Mouse (Mus musculus): ENCODE measurements around the gene Actn3. TPM values are rescaled to one million over a fixed set of nuclear protein-coding genes. Genes with fewer than 3 reads are reported as not detected.
"Not testable (repeated sequence)": the region's sequence is repeated elsewhere in the genome, so short reads cannot be mapped to it uniquely, and the experiment has no call there.

The Actn3 gene
- polyA plus RNA-seq, 1 experiment from 2014 or later: 2.9 TPM

DNA sequence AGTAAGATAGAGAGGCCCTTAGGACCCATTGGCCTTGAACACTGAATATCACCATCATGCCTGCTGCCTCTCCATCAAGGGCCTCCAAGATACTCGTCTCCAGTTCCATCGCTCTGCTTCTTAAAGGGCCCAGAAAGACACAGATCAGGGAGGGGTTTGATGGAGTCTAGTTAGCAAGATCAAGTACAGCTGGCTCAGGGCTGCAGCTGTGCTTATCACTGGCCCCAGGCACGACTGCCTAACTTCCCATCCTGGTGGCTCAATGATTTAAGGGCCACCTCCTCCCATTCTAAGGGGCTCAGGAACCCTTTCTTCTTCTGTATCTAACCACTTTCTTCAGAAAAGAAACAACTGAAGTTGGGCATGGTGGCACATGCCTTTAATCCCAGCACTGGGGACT, 14.1 kb upstream of the Actn3 start:
- no peaks in the 10 kb centered on the region for H3K9me3 ChIP-seq (replicated peaks)
- H3K36me3 ChIP-seq: peaks cover 45% of the 10 kb centered on the region
- 78% methylated on average over 3 of the region's 3 CpGs for WGBS
- H3K4me2 ChIP-seq: no peak overlapping the region
- no peak for ATAC-seq (ENCODE audit: low FRiP score)
- H3K9ac ChIP-seq (replicated peaks): no peak overlapping the region
- H3K27ac ChIP-seq (replicated peaks): no peak overlapping the region
- no peak overlapping the region for H3K4me3 ChIP-seq (replicated peaks)
- H3K27me3 ChIP-seq (replicated peaks): no peaks in the 10 kb centered on the region
- H3K4me1 ChIP-seq: no peaks in the 10 kb centered on the region

DNA sequence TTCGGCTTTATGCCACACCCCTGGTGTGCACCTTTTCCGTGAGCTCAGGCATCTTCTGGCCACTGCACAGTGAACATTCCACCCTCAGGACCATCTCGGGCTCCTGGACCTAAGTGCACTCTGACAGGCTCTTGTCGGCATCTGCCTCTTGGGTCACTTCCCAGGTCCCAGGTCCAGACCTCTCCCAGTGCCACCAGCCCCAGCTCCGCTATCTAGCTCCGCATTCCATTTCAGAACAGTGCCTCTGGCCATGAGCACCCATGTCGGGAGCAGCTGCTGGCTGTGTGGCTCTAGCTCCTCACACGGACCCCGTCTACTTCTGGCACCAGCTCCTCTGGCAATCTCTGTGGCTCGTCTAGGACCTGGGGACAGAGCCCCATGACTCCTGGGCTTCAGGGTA, 12.1 kb upstream of the Actn3 start:
- Histone ChIP-seq H3K27me3 (replicated peaks) (no peaks in the 10 kb centered on the region), H3K9me3 (replicated peaks) (no peaks in the 10 kb centered on the region), H3K27ac (replicated peaks) (no peak overlapping the region), H3K9ac (replicated peaks) (no peak overlapping the region), H3K36me3 (peaks cover 39% of the 10 kb centered on the region), H3K4me3 (replicated peaks) (no peak overlapping the region), H3K4me1 (no peaks in the 10 kb centered on the region), H3K4me2 (no peak overlapping the region)
- ATAC-seq (ENCODE audit: low FRiP score): no peak
- WGBS: 87% methylated on average over 10 of the region's 10 CpGs

DNA sequence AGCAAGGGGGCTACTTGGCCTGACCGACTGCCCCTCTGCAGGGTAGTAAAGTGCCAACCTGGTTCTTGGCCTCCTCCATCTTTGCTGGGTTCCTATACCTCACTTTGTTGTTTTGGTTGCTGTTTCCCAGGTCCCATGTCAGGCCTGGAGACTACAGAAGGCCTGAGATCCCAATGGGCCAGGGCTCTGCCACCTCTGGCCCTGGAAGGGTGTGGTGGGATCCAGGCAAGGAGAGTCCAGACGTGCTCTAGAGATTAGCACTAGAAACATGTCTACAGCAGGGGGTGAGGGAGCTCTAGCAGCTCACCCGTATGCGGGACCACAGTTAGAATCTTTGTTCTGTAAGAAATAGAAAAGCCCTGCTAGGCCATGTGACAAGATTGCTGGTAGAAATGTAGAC, 6.3 kb upstream of the Actn3 start:
- WGBS: 87% methylated on average over 4 of the region's 4 CpGs

DNA sequence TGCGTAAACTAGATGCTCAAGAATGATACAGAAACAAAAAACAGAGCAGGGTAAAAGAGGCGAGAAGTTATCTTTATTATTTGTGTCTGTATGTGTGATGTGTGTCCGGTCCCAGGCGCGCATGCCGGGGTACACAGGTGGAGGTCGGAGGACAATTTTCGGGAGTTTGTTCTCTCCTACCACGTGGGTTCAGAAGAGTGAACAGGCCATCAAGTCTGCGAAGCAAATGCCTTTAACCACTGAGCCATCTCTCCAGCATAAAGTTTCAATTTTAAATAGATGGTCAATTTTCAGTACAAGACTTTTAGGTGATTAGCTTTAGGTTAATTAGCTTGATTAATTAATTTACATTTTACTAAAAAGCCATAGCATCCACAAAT, 1.6 kb upstream of the Actn3 start:
- 68% methylated on average over 10 of the region's 10 CpGs for WGBS
- Histone ChIP-seq H3K9ac (replicated peaks) (peak overlapping the region; percentile 91), H3K36me3 (no peaks in the 10 kb centered on the region), H3K27me3 (replicated peaks) (no peaks in the 10 kb centered on the region), H3K27ac (replicated peaks) (peak overlapping the region; percentile 84; the same call in 1 of the 2 replicates), H3K4me1 (peaks cover 23% of the 10 kb centered on the region), H3K4me2 (peak overlapping the region; percentile 93), H3K9me3 (replicated peaks) (no peaks in the 10 kb centered on the region), H3K4me3 (replicated peaks) (peak overlapping the region; percentile 98)
- ATAC-seq (ENCODE audit: low FRiP score): no peak

More for the DNA sequence above, 6.3 kb upstream of the Actn3 start:
- H3K4me2 ChIP-seq: no peak overlapping the region
- no peak overlapping the region for H3K4me3 ChIP-seq (replicated peaks)
- peaks cover 13% of the 10 kb centered on the region for H3K4me1 ChIP-seq
- H3K9ac ChIP-seq (replicated peaks): no peak overlapping the region
- H3K36me3 ChIP-seq: no peaks in the 10 kb centered on the region
- no peak overlapping the region for H3K27ac ChIP-seq (replicated peaks)
- no peaks in the 10 kb centered on the region for H3K27me3 ChIP-seq (replicated peaks)
- no peak for ATAC-seq (ENCODE audit: low FRiP score)
- H3K9me3 ChIP-seq (replicated peaks): no peaks in the 10 kb centered on the region

DNA sequence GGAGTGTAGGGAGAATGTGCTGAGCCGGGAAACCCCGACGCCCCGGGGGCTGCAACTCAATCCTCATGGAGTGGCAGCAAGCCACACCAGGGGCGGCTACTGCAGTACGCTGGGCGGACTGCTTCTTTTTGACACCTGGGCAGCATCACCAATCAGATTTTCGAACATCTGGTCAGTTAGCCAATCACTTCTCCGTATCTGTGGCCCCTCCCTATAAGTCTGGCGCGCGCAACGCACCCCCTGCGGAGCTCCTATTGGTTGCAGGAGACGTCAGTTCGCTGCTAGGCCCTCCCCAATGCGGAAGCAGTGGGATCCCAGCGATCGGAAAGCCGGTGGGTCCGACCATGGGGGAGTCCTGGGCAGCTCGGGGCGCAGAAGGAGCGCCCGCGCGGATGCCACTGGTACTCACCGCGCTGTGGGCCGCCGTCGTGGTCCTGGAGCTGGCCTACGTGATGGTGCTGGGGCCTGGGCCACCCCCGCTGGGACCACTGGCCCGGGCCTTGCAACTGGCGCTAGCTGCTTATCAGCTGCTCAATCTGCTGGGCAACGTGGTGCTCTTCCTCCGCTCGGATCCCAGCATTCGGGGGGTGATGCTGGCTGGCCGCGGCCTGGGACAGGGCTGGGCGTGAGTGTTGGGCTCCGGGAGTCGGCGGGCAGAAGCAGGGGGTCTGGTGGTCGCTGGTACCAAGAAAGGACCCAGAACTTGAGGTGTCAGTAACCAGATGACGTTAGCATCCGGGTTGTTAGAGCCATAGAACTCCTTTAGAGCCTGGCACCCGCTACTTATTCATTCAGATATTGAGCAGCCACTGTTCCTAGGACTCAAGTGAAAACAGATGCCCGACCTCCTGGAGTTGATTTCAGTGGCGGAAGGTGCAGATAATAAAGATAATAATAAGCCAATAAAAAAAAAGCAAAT, 955 bp upstream of the Actn3 start, which contains the start of gene Zdhhc24:
Gene Zdhhc24, plus strand, starts transcription at position 264 of the 919 bp plus-strand sequence.
- WGBS: 2% methylated on average over 52 of the region's 52 CpGs
- peak within 1 kb of the TSS; percentile 93 for H3K4me2 ChIP-seq
- peak within 1 kb of the TSS; percentile 84 for H3K27ac ChIP-seq (replicated peaks)
- ATAC-seq (ENCODE audit: low FRiP score): peak; percentile 98
- no peaks in the 10 kb centered on the region for H3K36me3 ChIP-seq
- H3K27me3 ChIP-seq (replicated peaks): no peaks in the 10 kb centered on the region
- H3K9me3 ChIP-seq (replicated peaks): no peaks in the 10 kb centered on the region
- H3K4me1 ChIP-seq: peaks cover 23% of the 10 kb centered on the region
- H3K9ac ChIP-seq (replicated peaks): peak within 1 kb of the TSS; percentile 91
- peak within 1 kb of the TSS; percentile 98 for H3K4me3 ChIP-seq (replicated peaks)

DNA sequence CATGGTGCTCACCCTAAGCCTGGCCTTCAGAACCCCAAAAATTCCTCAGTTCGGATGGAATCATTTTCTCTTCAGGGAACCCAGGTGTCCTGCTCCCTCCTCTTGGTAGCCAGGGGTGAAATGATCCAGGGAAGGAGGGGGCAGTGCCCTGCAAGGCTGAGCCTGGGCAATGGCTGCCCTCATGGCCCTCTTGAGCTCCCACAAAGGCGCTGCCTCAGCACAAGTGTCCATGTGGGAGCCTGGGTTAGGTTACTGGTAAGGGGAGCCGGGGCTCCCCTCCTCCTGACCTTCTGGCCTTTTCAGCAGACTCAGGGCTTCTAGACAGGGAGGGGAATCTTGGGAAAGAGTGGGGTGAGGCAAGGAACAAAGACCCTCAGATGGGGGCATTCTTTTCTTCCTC, 954 bp downstream of the Actn3 start:
- Histone ChIP-seq H3K27me3 (replicated peaks) (no peaks in the 10 kb centered on the region), H3K36me3 (no peaks in the 10 kb centered on the region), H3K27ac (replicated peaks) (no peak overlapping the region), H3K4me3 (replicated peaks) (no peak overlapping the region), H3K9ac (replicated peaks) (no peak overlapping the region), H3K4me2 (no peak overlapping the region), H3K9me3 (replicated peaks) (no peaks in the 10 kb centered on the region), H3K4me1 (peaks cover 23% of the 10 kb centered on the region)
- ATAC-seq (ENCODE audit: low FRiP score): no peak
- 67% methylated on average over 3 of the region's 3 CpGs for WGBS

DNA sequence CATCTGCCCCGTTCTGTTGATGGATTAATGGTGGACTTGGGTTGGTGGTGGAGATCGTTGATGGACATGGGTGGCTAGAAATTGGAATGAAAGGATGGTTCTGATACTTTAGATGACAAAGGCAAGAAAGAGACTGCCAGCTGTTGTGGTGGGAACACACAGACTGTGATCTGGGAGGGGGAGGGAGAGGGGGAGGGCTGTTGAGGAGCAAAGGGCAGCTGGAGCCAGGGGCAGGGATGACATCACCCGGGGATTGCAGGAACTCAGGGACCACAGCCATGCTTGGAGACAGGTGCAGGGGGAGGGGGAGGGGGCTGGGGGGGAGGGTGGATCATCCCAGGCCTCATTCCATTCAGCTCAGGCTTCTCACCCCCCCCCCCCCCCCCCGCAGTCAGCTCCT, 1.5 kb downstream of the Actn3 start:
- Histone ChIP-seq H3K4me1 (peaks cover 23% of the 10 kb centered on the region), H3K9ac (replicated peaks) (no peak overlapping the region), H3K4me3 (replicated peaks) (no peak overlapping the region), H3K27me3 (replicated peaks) (no peaks in the 10 kb centered on the region), H3K4me2 (no peak overlapping the region), H3K36me3 (no peaks in the 10 kb centered on the region), H3K27ac (replicated peaks) (no peak overlapping the region), H3K9me3 (replicated peaks) (no peaks in the 10 kb centered on the region)
- 71% methylated on average over 3 of the region's 4 CpGs for WGBS
- ATAC-seq (ENCODE audit: low FRiP score): no peak

DNA sequence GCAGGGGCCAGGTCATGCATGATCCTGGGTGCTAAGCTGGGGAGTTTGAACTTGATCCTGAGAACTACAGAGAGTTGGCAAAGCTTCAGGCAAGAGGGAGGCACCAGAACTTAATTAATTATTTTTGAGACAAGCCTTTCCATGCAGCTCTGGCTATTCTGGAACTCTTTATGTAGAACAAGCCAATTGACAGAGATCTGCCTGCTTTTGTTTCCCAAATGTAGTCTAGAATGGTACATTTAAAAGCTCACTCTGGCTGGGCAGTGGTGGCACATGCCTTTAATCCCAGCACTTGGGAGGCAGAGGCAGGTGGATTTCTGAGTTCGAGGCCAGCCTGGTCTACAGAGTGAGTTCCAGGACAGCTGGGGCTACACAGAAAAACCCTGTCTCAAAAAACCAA, 3.1 kb downstream of the Actn3 start:
- not testable (repeated sequence) for H3K27ac ChIP-seq (replicated peaks)

DNA sequence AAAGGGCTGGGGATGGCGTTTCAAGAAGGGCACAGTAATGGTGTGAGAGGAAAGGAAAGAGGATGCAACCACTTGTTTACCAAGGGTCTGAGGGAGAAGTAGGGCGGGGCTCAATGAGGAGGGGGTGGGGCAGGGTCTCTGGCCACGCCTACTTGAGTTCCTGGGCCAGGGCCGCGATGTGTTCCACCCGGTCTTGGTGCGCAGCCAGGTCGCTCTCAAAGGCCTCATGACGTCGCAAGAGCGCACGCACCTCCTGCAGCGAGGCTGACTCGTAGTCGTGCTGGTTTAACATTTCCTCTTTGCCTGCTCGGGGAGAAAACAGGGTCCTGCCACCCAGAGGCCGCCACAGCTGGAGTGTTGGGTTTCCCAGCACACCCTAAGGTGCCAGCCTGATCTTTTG, 12.6 kb downstream of the Actn3 start:
- no peak overlapping the region for H3K27ac ChIP-seq (replicated peaks)
- WGBS: 7% methylated on average over 17 of the region's 17 CpGs
- peak overlapping the region; percentile 40 for H3K4me2 ChIP-seq
- no peak overlapping the region for H3K9ac ChIP-seq (replicated peaks)
- H3K9me3 ChIP-seq (replicated peaks): no peaks in the 10 kb centered on the region
- no peak for ATAC-seq (ENCODE audit: low FRiP score)
- peaks cover 16% of the 10 kb centered on the region for H3K36me3 ChIP-seq
- H3K4me1 ChIP-seq: 0 out of 2 replicates have a peak, but pooled peaks cover 5% of the 10 kb centered on the region
- no peak overlapping the region for H3K4me3 ChIP-seq (replicated peaks)
- H3K27me3 ChIP-seq (replicated peaks): no peaks in the 10 kb centered on the region

More for the DNA sequence above, 3.1 kb downstream of the Actn3 start:
- H3K27me3 ChIP-seq (replicated peaks); ATAC-seq (ENCODE audit: low FRiP score); H3K4me3 ChIP-seq (replicated peaks); H3K36me3 ChIP-seq; H3K9ac ChIP-seq (replicated peaks); H3K9me3 ChIP-seq (replicated peaks); H3K4me2 ChIP-seq: not testable (repeated sequence)
- 75% methylated on average over 1 of the region's 1 CpGs for WGBS
- peaks cover 15% of the 10 kb centered on the region for H3K4me1 ChIP-seq

DNA sequence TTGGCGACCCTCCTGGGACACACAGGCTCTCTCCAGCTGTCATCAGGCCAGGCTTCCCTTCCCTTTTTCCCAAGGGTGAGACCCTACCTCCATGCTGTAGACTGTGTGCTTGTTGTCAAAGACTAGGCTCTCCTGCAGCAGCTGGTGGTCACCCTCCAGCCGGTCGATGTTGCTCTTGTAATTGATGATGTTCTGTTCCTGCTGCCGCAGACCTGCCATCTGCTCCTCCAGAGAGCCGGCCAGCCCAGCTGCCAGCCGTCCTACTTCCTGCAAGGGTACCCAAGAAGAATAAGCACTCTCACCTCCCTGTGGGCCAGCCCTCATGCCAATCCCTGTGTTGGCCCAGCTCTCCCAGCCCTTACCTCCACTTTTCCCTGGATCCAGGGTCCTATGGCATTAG, 14.7 kb downstream of the Actn3 start:
- Histone ChIP-seq H3K4me1 (0 out of 2 replicates have a peak, but pooled peaks cover 5% of the 10 kb centered on the region), H3K9ac (replicated peaks) (no peak overlapping the region), H3K4me3 (replicated peaks) (no peak overlapping the region), H3K36me3 (peaks cover 30% of the 10 kb centered on the region), H3K9me3 (replicated peaks) (no peaks in the 10 kb centered on the region), H3K27me3 (replicated peaks) (no peaks in the 10 kb centered on the region), H3K27ac (replicated peaks) (no peak overlapping the region), H3K4me2 (no peak overlapping the region)
- no peak for ATAC-seq (ENCODE audit: low FRiP score)
- 41% methylated on average over 6 of the region's 6 CpGs for WGBS

DNA sequence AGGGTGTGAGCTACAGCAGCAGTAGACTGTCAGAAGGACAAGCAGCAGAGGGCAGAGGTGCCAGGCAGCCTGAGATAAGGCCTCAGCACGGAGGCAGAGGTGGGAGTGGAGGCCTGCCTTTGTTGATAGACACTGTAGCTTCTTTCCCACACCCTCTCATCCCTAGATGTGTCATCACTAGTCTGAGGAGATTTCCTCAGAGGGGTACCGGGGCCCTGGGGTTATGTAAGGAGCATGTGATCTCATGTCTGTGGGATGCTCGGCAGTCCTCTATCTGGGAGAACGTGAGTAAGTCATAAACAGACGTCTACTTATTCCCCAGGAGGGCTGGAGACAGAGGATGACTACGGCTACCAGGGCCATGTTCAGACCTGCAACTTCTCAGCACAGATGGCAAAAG, 18.6 kb downstream of the Actn3 start:
- Histone ChIP-seq H3K4me3 (replicated peaks) (no peak overlapping the region), H3K27me3 (replicated peaks) (no peaks in the 10 kb centered on the region), H3K36me3 (peaks cover 38% of the 10 kb centered on the region), H3K4me2 (no peak overlapping the region), H3K9me3 (replicated peaks) (no peaks in the 10 kb centered on the region), H3K27ac (replicated peaks) (no peak overlapping the region), H3K4me1 (peaks cover 17% of the 10 kb centered on the region), H3K9ac (replicated peaks) (no peak overlapping the region)
- no peak for ATAC-seq (ENCODE audit: low FRiP score)
- 69% methylated on average over 6 of the region's 6 CpGs for WGBS

DNA sequence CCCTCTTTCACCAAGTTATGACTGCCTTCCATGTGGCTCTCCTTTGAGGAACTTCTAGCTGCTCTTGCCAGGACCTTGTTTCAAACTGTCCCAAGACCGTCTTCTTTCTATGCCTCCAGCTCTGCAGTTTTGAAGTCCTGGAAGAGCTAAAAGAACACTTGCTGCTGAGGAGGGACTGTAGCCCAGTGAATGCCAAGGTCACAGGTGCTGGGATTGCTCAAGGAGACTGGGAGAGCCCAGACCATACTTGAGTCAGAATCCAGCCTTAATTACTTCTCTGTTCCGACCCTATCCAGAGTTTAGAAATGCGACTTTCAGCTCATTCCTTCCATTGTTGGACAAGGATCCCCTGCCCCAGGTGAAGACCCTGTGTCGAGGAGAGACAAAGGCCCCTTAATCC, 21.8 kb downstream of the Actn3 start:
- Histone ChIP-seq H3K27me3 (replicated peaks) (no peaks in the 10 kb centered on the region), H3K4me3 (replicated peaks) (peak overlapping the region; percentile 76), H3K9me3 (replicated peaks) (no peaks in the 10 kb centered on the region), H3K9ac (replicated peaks) (0 out of 2 replicates have a peak overlapping the region, but pooled peaks have one; percentile 23), H3K4me2 (peak overlapping the region; percentile 98), H3K36me3 (peaks cover 30% of the 10 kb centered on the region), H3K27ac (replicated peaks) (no peak overlapping the region), H3K4me1 (peaks cover 17% of the 10 kb centered on the region)
- WGBS: 85% methylated on average over 4 of the region's 4 CpGs
- no peak for ATAC-seq (ENCODE audit: low FRiP score)

Measured in neural tube, embryonic 15.5 days (tissue).